Mouse (Mus musculus) forebrain, embryonic 13.5 days (tissue): ENCODE results near the gene Zdhhc19. TPM values are rescaled to one million over a fixed set of nuclear protein-coding genes. Genes with fewer than 3 reads are reported as not detected.

ENCODE experiments used
- ATAC-seq: fragments of 200-750 bp; cut with Nextera tagmentation; 2 replicates; pipeline ENCODE4 v1.8.0; 2017
- H3K27ac ChIP-seq: fragments of 300-500 bp; sonication (generic); 2 replicates; pipeline ENCODE4 v1.5.1; 2015; ENCODE audit warnings: inconsistent platforms, mild to moderate bottlenecking, moderate library complexity
- H3K27me3 ChIP-seq: fragments of 300-500 bp; sonication (generic); 2 replicates; pipeline ENCODE4 v1.6.1; 2015; ENCODE audit warnings: mild to moderate bottlenecking, inconsistent platforms
- H3K36me3 ChIP-seq: fragments of 300-500 bp; sonication (generic); 2 replicates; pipeline ENCODE4 v1.6.1; 2015; ENCODE audit warnings: mild to moderate bottlenecking, inconsistent platforms; ENCODE audit not compliant: poor library complexity, severe bottlenecking
- H3K4me1 ChIP-seq: fragments of 300-500 bp; sonication (generic); 2 replicates; pipeline ENCODE4 v1.6.1; 2015; ENCODE audit warnings: inconsistent platforms
- H3K4me2 ChIP-seq: fragments of 300-500 bp; sonication (generic); 2 replicates; pipeline ENCODE4 v1.6.1; 2015; ENCODE audit warnings: inconsistent platforms, mild to moderate bottlenecking, moderate library complexity
- H3K4me3 ChIP-seq: fragments of 300-500 bp; sonication (generic); 2 replicates; pipeline ENCODE4 v1.5.1; 2015; ENCODE audit warnings: mild to moderate bottlenecking, inconsistent platforms
- H3K9ac ChIP-seq: fragments of 300-500 bp; sonication (generic); 2 replicates; pipeline ENCODE4 v1.6.1; 2015; ENCODE audit warnings: mild to moderate bottlenecking, inconsistent platforms
- H3K9me3 ChIP-seq: fragments of 300-500 bp; sonication (generic); replicated peaks from 2 replicates; pipeline ENCODE4 v1.6.1; 2016; ENCODE audit warnings: inconsistent platforms
- WGBS: fragments of 180-500 bp; shearing (Covaris S2); methylation state at CpG from one replicate; pipeline ENCODE4 v1.1.7; 2015; 5-methylcytosine and 5-hydroxymethylcytosine counted together
- polyA plus RNA-seq: library from polyadenylated mRNA; unstranded; fragments of >200 nt; fragmentation: Nextera tagmentation; extraction: Ambion mirVana; gene quantifications from 2 replicates; pipeline ENCODE4 v1.2.1, GENCODE M21; 2015

Gene Zdhhc19
- polyA plus RNA-seq, 1 experiment from 2014 or later = not detected

DNA sequence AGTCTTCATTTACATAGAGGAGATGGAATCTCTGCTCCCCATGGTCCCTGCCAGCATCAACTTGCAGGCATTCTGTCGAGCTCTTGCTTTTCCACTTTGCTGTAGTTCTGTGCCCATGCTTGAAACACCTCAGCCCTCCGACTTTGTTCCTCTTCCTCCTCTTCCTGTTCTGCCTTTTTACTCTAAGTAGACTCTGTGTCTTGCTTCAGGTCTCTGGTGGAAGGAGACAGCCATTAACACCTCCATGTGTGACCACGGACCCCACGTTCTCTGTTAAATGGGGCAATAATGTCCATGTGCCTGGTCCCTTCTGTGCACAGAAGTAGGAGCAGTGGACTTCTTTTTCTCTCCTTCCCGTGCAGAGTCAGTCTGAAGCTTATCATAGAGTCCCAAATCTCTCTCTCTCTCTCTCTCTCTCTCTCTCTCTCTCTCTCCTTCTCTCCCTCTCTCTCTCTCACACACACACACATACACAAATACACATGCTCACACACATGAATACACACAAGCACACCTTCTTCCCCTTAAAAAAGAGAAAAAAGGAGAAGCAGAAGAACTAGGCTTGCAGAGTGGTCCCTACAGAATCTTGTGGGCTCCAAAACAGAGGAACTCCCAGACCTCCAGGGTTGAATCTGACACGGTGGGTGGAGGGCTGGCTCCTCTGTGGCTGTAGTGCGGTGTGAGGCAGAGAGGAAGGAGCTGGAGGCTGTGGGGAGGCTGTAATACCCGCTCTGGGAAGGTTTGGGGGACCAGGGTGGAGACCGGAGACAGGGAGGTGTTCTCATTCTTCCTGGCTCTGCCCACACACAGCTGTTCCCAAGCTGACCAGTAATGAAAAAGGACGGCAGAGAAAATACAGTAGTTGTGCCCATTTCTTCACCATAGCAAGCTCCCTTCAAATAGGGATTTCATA lies 51.3 kb downstream of the Zdhhc19 start:
- no peak overlapping the region for H3K27ac ChIP-seq
- no peaks in the 10 kb centered on the region for H3K36me3 ChIP-seq
- H3K9me3 ChIP-seq = no peaks in the 10 kb centered on the region
- no peaks in the 10 kb centered on the region for H3K4me1 ChIP-seq
- H3K27me3 ChIP-seq = no peaks in the 10 kb centered on the region
- ATAC-seq = no peak
- no peak overlapping the region for H3K9ac ChIP-seq
- H3K4me3 ChIP-seq = no peak overlapping the region
- 79% methylated on average over 10 of the region's 10 CpGs for WGBS
- H3K4me2 ChIP-seq = no peak overlapping the region

DNA sequence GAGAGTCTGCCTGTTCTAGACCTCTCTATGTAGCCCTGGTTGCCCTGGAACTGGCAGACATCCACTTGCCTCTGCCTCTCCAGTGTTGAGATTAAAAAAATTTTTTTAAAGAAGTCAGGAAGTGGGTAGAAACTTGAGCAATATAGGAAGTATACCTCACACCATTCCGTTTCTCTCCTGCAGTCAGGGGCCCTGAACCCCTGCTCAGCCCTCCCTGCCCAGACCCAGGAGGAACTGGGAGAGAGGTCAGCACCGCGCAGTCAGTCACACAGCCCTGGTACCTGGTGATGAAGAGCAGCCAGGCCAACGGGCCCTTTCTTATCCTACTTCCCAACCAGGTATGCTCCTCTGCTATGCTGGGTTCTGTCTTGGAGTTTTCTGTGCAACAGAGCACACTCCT lies 54.0 kb downstream of the Zdhhc19 start:
- Histone ChIP-seq H3K9ac (no peak overlapping the region), H3K4me1 (no peaks in the 10 kb centered on the region), H3K4me3 (no peak overlapping the region), H3K4me2 (no peak overlapping the region), H3K36me3 (no peaks in the 10 kb centered on the region), H3K9me3 (no peaks in the 10 kb centered on the region), H3K27ac (no peak overlapping the region), H3K27me3 (no peaks in the 10 kb centered on the region)
- WGBS = 87% methylated on average over 4 of the region's 4 CpGs
- no peak for ATAC-seq

DNA sequence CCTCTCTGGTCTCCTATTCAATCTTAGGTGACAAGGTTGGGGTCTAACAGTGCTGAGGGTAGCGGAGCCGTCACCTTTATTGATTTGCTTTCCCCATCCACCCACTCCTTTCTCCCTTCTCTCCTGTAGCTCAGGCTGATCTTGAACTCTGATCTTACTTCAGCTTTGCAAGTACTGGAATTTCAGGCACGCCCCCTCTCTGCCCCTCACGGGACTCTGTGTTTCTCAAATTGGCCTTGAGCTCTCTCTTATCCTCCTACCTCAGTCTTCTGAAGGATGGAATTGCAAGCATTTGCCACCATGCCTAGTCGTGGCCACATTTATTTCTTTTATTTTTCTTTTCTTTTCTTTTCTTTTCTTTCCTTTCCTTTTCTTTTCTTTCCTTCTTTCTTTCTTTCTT lies 54.4 kb downstream of the Zdhhc19 start:
- Histone ChIP-seq H3K36me3 (no peaks in the 10 kb centered on the region), H3K9ac (no peak overlapping the region), H3K4me3 (no peak overlapping the region), H3K9me3 (no peaks in the 10 kb centered on the region), H3K27ac (no peak overlapping the region), H3K27me3 (no peaks in the 10 kb centered on the region), H3K4me1 (no peaks in the 10 kb centered on the region), H3K4me2 (no peak overlapping the region)
- ATAC-seq = no peak
- 80% methylated on average over 5 of the region's 5 CpGs for WGBS

DNA sequence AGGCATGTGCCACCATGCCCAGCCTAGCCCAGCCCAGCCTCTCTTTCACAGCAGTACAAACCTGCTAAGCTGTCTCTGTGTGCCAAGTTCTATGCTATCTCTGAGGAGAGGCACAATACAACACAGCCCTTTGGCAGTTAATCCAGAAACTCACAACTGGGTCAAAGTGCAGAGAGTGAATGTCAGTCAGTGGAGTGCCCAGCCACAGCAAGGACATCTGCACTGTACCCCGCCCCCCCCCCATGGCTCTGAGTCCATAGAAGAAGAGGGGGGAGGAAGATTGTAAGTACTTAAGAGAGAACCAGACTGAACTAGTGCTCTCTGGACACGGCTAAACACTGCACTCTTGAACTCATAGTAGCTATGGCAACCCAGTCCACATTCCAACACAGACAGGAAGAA lies 55.3 kb downstream of the Zdhhc19 start:
- WGBS = 74% methylated on average over 2 of the region's 2 CpGs
- H3K27me3 ChIP-seq = no peaks in the 10 kb centered on the region

GRCm38 (mm10) chr16:32555588-32555987 lies 59.5 kb downstream of the Zdhhc19 start:
- no peak overlapping the region for H3K4me2 ChIP-seq
- no peak for ATAC-seq
- 72% methylated on average over 3 of the region's 3 CpGs for WGBS

More for the DNA sequence above, 55.3 kb downstream of the Zdhhc19 start:
- no peaks in the 10 kb centered on the region for H3K4me1 ChIP-seq
- H3K9ac ChIP-seq = no peak overlapping the region
- H3K27ac ChIP-seq = no peak overlapping the region
- H3K4me3 ChIP-seq = no peak overlapping the region
- H3K9me3 ChIP-seq = no peaks in the 10 kb centered on the region
- H3K36me3 ChIP-seq = no peaks in the 10 kb centered on the region
- ATAC-seq = no peak
- H3K4me2 ChIP-seq = no peak overlapping the region

GRCm38 (mm10) chr16:32559493-32559892 lies 63.4 kb downstream of the Zdhhc19 start:
- WGBS = 72% methylated on average over 4 of the region's 4 CpGs

More at GRCm38 (mm10) chr16:32555588-32555987, 59.5 kb downstream of the Zdhhc19 start:
- H3K9me3 ChIP-seq = no peaks in the 10 kb centered on the region
- no peak overlapping the region for H3K9ac ChIP-seq
- no peak overlapping the region for H3K4me3 ChIP-seq
- no peaks in the 10 kb centered on the region for H3K4me1 ChIP-seq
- H3K27ac ChIP-seq = no peak overlapping the region
- H3K27me3 ChIP-seq = no peaks in the 10 kb centered on the region
- H3K36me3 ChIP-seq = no peaks in the 10 kb centered on the region

DNA sequence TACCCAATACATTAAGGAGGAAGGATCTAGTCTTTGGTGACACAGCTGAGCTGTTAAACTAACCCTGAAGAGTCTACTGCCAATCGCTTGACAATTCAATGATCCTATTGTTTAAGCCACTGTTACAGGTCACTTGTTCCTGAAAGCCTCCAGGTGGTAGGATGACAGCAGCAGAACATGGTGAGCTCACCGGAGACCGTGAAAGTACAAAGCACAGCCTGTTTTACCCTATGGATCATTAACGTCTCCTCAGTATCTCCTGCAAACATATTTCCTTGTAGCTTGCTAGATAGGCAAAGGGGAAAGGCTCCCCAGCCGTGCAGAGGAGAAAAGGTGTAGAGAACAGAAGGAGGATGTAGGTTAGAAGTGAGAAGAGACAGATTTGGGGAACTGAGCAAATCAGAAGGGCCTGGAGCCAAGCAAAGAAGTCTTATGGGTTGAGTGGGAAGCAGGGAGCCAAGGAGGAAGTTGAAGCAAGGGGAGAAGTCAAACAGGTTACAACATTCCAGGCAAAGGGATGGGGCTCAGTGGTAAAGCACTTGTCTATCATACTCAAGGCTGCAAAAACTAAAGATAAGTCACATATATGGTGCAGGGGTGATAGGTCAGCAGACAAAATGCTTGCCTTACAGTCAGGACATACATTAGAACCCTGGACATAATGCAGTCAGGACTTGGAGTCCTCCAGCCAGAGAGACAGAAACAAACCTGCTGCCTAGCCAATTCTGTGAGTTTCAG lies 67.2 kb downstream of the Zdhhc19 start:
- H3K9me3 ChIP-seq = no peaks in the 10 kb centered on the region
- no peaks in the 10 kb centered on the region for H3K36me3 ChIP-seq
- no peaks in the 10 kb centered on the region for H3K4me1 ChIP-seq
- H3K9ac ChIP-seq = no peak overlapping the region
- no peak overlapping the region for H3K4me2 ChIP-seq
- H3K4me3 ChIP-seq = no peak overlapping the region
- 82% methylated on average over 5 of the region's 5 CpGs for WGBS
- H3K27me3 ChIP-seq = no peaks in the 10 kb centered on the region
- no peak for ATAC-seq
- H3K27ac ChIP-seq = no peak overlapping the region

More at GRCm38 (mm10) chr16:32559493-32559892, 63.4 kb downstream of the Zdhhc19 start:
- Histone ChIP-seq H3K4me3 (no peak overlapping the region), H3K4me1 (no peaks in the 10 kb centered on the region), H3K27me3 (no peaks in the 10 kb centered on the region), H3K4me2 (no peak overlapping the region), H3K27ac (no peak overlapping the region), H3K9ac (no peak overlapping the region), H3K9me3 (no peaks in the 10 kb centered on the region), H3K36me3 (no peaks in the 10 kb centered on the region)
- ATAC-seq = no peak

- 68% methylated on average over 4 of the region's 4 CpGs for WGBS
- Histone ChIP-seq H3K27me3 (no peaks in the 10 kb centered on the region), H3K27ac (no peak overlapping the region), H3K9ac (no peak overlapping the region), H3K4me2 (no peak overlapping the region), H3K4me3 (no peak overlapping the region), H3K4me1 (no peaks in the 10 kb centered on the region), H3K36me3 (no peaks in the 10 kb centered on the region), H3K9me3 (no peaks in the 10 kb centered on the region)
- ATAC-seq = no peak
Measured at GRCm38 (mm10) chr16:32567282-32567681, 71.2 kb downstream of the Zdhhc19 start.

DNA sequence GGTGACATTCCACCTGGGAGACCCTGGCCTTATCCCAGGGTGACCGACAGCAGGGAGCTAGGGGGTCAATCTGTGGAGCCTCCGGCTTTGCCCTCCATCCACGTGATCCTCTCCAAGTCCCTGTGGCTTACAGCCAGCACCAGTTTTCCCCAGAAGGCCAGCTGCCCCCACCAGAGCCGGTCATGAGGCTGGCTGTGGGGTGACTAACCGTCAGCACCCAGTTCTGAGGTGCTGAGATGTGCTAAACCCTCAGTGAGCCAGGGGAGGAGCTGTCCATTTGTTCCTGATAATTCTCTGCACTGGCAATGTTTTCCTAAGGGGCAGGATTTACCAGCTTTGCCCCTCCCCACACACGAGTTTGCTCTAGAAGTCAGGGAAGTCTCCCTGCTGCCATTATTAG lies 72.3 kb downstream of the Zdhhc19 start:
- WGBS = 71% methylated on average over 6 of the region's 6 CpGs
- ATAC-seq = no peak
- no peaks in the 10 kb centered on the region for H3K36me3 ChIP-seq
- H3K27me3 ChIP-seq = no peaks in the 10 kb centered on the region
- H3K4me1 ChIP-seq = no peaks in the 10 kb centered on the region
- no peaks in the 10 kb centered on the region for H3K9me3 ChIP-seq
- no peak overlapping the region for H3K9ac ChIP-seq
- no peak overlapping the region for H3K27ac ChIP-seq
- no peak overlapping the region for H3K4me2 ChIP-seq
- no peak overlapping the region for H3K4me3 ChIP-seq

DNA sequence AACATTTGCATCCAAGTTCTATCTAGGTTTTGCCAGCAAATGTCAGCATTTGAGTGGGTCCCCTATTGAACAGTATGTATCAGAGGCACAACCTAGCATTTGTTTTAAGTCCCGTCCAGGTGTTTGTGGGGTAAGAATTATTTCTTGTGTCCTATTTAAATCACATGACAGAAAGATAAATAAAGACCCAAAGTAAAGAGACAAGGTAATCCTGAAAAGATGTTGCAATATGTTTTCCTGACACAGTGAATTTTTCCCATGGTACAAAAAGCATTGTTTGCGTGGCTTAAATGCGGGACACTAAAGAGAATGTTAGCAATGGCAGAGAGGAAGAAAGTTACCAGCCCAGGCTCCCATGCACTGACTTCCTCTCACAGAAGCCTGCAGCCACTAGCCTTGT lies 74.0 kb downstream of the Zdhhc19 start:
- H3K9me3 ChIP-seq = no peaks in the 10 kb centered on the region
- no peaks in the 10 kb centered on the region for H3K4me1 ChIP-seq
- ATAC-seq = no peak
- H3K9ac ChIP-seq = no peak overlapping the region
- WGBS = 92% methylated on average over 3 of the region's 3 CpGs
- H3K27me3 ChIP-seq = no peaks in the 10 kb centered on the region
- H3K27ac ChIP-seq = no peak overlapping the region
- no peak overlapping the region for H3K4me3 ChIP-seq
- H3K4me2 ChIP-seq = no peak overlapping the region
- H3K36me3 ChIP-seq = no peaks in the 10 kb centered on the region

DNA sequence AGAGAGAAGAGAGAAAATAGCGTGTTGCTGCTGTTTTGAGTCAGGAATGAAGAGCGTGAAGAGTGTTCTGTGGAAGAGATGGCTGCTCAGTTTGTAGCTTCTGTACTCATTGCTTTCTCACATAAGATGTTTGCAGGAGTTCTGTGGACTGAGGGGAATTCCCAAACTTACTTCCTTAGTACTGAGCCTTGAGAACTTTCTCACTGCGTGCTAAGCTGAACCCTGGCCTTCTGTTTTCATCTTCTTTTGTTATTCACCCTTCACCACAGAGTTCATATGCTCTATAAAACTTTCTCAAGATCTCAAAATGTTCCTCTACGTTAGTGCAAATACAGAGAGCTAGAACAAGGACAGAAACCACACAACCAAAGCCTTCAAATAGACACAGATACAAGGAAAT lies 76.5 kb downstream of the Zdhhc19 start:
- H3K9me3 ChIP-seq = no peaks in the 10 kb centered on the region
- WGBS = 87% methylated on average over 4 of the region's 4 CpGs
- no peaks in the 10 kb centered on the region for H3K36me3 ChIP-seq
- no peak overlapping the region for H3K4me2 ChIP-seq
- no peaks in the 10 kb centered on the region for H3K27me3 ChIP-seq
- H3K9ac ChIP-seq = no peak overlapping the region
- H3K4me1 ChIP-seq = no peaks in the 10 kb centered on the region
- H3K27ac ChIP-seq = no peak overlapping the region
- no peak overlapping the region for H3K4me3 ChIP-seq
- no peak for ATAC-seq

DNA sequence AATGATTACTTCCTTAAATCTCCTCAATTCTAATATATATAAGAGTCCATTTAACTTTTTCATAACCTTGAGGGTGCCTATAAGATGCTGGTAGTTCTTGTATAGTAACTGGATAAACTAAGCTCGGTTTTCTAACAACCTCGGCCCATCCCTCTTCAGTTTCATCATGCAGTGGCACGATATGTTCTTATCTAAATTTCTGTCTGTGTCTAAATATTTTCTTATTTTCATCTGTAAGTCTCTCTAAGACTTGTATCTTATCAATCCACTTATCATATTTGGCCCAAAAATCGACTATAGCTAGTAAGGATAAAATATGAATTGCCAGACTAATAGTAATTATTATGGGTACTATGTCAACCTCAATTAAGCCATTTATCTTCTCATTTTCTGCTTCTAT lies 90.4 kb downstream of the Zdhhc19 start:
- Histone ChIP-seq H3K27ac (no peak overlapping the region), H3K27me3 (no peaks in the 10 kb centered on the region), H3K4me2 (no peak overlapping the region), H3K4me1 (no peaks in the 10 kb centered on the region), H3K4me3 (no peak overlapping the region), H3K9me3 (no peaks in the 10 kb centered on the region), H3K36me3 (no peaks in the 10 kb centered on the region), H3K9ac (no peak overlapping the region)
- WGBS = 89% methylated on average over 4 of the region's 4 CpGs
- ATAC-seq = no peak
